Mouse (Mus musculus) right cerebral cortex, postnatal 25 days (tissue): ENCODE measurements around the gene Tmem79.
"Not testable (repeated sequence)": the region's sequence is repeated elsewhere in the genome, so short reads cannot be mapped to it uniquely, and the experiment has no call there.

Experiments used
- DNase-seq: peaks from one replicate; pipeline ENCODE4 v3.0.0; 2022

The Tmem79 gene

DNA sequence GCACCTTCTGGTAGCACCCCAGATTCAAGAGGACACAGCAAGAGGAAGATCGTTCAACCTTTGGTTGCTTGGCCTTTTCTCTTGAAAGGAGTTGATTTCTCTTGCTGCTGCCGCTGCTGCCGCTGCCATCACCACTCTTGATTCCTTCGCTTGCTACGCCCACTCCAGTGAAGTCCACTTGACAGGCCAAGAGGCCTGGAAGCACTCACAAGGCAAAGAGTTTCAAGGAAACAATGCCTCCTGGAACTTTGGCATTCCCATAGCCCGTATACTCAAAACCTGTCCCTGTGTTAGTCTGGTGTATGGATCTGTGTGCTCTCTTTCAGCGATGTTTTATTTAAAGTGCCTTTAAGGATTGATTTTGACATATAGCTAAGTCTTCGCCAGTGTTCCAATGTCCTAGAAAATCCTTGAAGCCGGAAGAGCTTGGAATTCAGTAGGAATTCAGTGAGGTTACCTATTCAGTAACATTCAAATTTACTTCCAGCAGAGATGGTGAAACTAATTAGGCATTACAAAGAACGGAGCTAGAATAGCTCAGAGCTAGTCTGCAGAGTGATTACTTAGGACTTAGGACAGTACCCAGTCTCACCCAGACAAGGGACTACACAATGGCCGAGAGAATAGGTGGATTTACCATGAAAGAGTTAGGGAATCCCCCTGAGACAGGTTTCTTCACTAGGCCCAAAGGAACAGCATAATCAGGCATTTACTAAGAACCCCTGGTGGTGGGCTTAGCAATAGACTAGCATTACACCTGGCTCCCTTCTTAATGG is 54.6 kb downstream of the Tmem79 start:
- DNase-seq = not testable (repeated sequence)

- no peak for DNase-seq
These were observed 55.9 kb downstream of the Tmem79 start for GRCm38 (mm10) chr3:88280035-88280434.
